Mouse (Mus musculus) C2C12 (cell line): ENCODE data around the gene St7l. TPM values are rescaled to one million over a fixed set of nuclear protein-coding genes. Genes with fewer than 3 reads are reported as not detected.

ENCODE experiments used
- H3K27me3 ChIP-seq: one replicate; pipeline ENCODE4 v1.6.1; 2011; ENCODE audit not compliant: control insufficient read depth, insufficient read depth, insufficient read length
- H3K36me3 ChIP-seq: one replicate; pipeline ENCODE4 v1.6.1; 2011; ENCODE audit not compliant: control insufficient read depth, insufficient read depth
- H3K4me3 ChIP-seq: one replicate; pipeline ENCODE4 v1.5.1; 2011; ENCODE audit warnings: mild to moderate bottlenecking, control low read depth; ENCODE audit not compliant: poor library complexity, insufficient read depth, severe bottlenecking
- H3K79me2 ChIP-seq: one replicate; pipeline ENCODE4 v1.6.1; 2011; ENCODE audit not compliant: control insufficient read depth, insufficient read depth
- H3K79me3 ChIP-seq: one replicate; pipeline ENCODE4 v1.6.1; 2011; ENCODE audit warnings: low read depth, control low read depth
- H3ac ChIP-seq: one replicate; pipeline ENCODE3; 2011; ENCODE audit warnings: low read depth; ENCODE audit not compliant: control insufficient read depth, insufficient read length
- CEBPB ChIP-seq: IDR thresholded peaks from one replicate; pipeline ENCODE4 v1.6.1; 2011; ENCODE audit warnings: low read depth, mild to moderate bottlenecking, control low read depth, moderate library complexity
- CTCF ChIP-seq: IDR thresholded peaks from one replicate; pipeline ENCODE4 v1.5.1; 2011; ENCODE audit not compliant: control insufficient read depth, insufficient read depth, insufficient read length
- FOSL1 ChIP-seq: IDR thresholded peaks from one replicate; pipeline ENCODE4 v1.8.0; 2011; ENCODE audit warnings: mild to moderate bottlenecking, low read length; ENCODE audit not compliant: poor library complexity, insufficient read depth, severe bottlenecking
- MAX ChIP-seq: IDR thresholded peaks from one replicate; pipeline ENCODE4 v1.6.1; 2011; ENCODE audit warnings: mild to moderate bottlenecking, control low read depth
- MYOD1 ChIP-seq: IDR thresholded peaks from one replicate; pipeline ENCODE4 v1.6.1; 2011; ENCODE audit warnings: low read depth; ENCODE audit not compliant: control insufficient read depth, insufficient read length
- MYOG ChIP-seq: IDR thresholded peaks from one replicate; pipeline ENCODE4 v1.6.1; 2011; ENCODE audit not compliant: control insufficient read depth, insufficient read length; ENCODE audit errors: extremely low read depth
- USF1 ChIP-seq: IDR thresholded peaks from one replicate; pipeline ENCODE4 v1.6.1; 2011; ENCODE audit warnings: low read depth, mild to moderate bottlenecking, control low read depth, moderate library complexity
- polyA plus RNA-seq: library from polyadenylated mRNA; unstranded; fragments of >200 nt; fragmentation: generic; extraction: Trizol; gene quantifications from one replicate; pipeline ENCODE4 v1.2.1, GENCODE M21; 2012; ENCODE audit warnings: missing spikeins

Gene St7l
- polyA plus RNA-seq, 1 experiment, result 9.8 TPM

- no peaks in the 10 kb centered on the region for H3K36me3 ChIP-seq
- no peak overlapping the region for H3ac ChIP-seq
- H3K4me3 ChIP-seq, result no peak overlapping the region
- no peaks in the 10 kb centered on the region for H3K79me3 ChIP-seq
- no peaks in the 10 kb centered on the region for H3K79me2 ChIP-seq
- H3K27me3 ChIP-seq, result peaks cover 29% of the 10 kb centered on the region
- TF ChIP-seq CTCF (no peak), MAX (no peak), CEBPB (no peak), FOSL1 (no peak), MYOG (no peak), USF1 (no peak), MYOD1 (no peak)
Observed at GRCm38 (mm10) chr3:104965070-104965855, 101.5 kb downstream of the St7l start.

GRCm38 (mm10) chr3:104965991-104966554 is 102.3 kb downstream of the St7l start:
- H3ac ChIP-seq, result no peak overlapping the region
- no peaks in the 10 kb centered on the region for H3K36me3 ChIP-seq
- no peaks in the 10 kb centered on the region for H3K79me3 ChIP-seq
- no peaks in the 10 kb centered on the region for H3K79me2 ChIP-seq
- H3K4me3 ChIP-seq, result no peak overlapping the region
- TF ChIP-seq MYOG, result no peak
- no peak for TF ChIP-seq CTCF
- no peak for TF ChIP-seq MYOD1
- no peak for TF ChIP-seq CEBPB
- TF ChIP-seq USF1, result no peak
- no peak for TF ChIP-seq MAX
- no peak for TF ChIP-seq FOSL1
- peaks cover 25% of the 10 kb centered on the region for H3K27me3 ChIP-seq

- Histone ChIP-seq H3K79me3 (no peaks in the 10 kb centered on the region), H3ac (peak overlapping the region; percentile 84), H3K36me3 (no peaks in the 10 kb centered on the region), H3K79me2 (no peaks in the 10 kb centered on the region), H3K4me3 (peak overlapping the region; percentile 23), H3K27me3 (peaks cover 8% of the 10 kb centered on the region)
- peak; percentile 81 for TF ChIP-seq CTCF
- no peak for TF ChIP-seq CEBPB
Observed at GRCm38 (mm10) chr3:104967548-104968300, 103.9 kb downstream of the St7l start.

Other genes starting within 250 kb of the St7l start
- 25.8 TPM for gene Slc16a1, start 225.3 kb upstream of the St7l start, polyA plus RNA-seq
- gene Ppm1j, start 82.9 kb upstream of the St7l start, polyA plus RNA-seq, result 0.08 TPM
- gene Fam19a3, start 82.2 kb upstream of the St7l start, polyA plus RNA-seq, result not detected
- gene Rhoc, start 75.6 kb upstream of the St7l start, polyA plus RNA-seq, result 485 TPM
- gene Mov10, start 45.4 kb upstream of the St7l start, polyA plus RNA-seq, result 9.3 TPM
- gene Capza1, start 500 bp downstream of the St7l start, polyA plus RNA-seq, result 27.9 TPM
- 0.08 TPM for gene Wnt2b, start 97.9 kb downstream of the St7l start, polyA plus RNA-seq
- gene Cttnbp2nl, start 189.1 kb downstream of the St7l start, polyA plus RNA-seq, result 11.2 TPM
- not detected for gene 4930564D02Rik, start 202.8 kb downstream of the St7l start, polyA plus RNA-seq